ENCODE assay signal across 27 mouse cellular contexts in genomic region chr7:15931635-15932034, GRCm38 (mm10). TPM values are rescaled to one million over a fixed set of nuclear protein-coding genes. Genes with fewer than 3 reads are reported as not detected.
DNase-seq lines count a peak whose midpoint lies in the region; ATAC-seq and TF ChIP-seq lines count a peak whose summit lies in the region.
"Had no signal": no experiment of that assay in that cellular context is flagged by ENCODE, and none has a peak within 500 bp of the region (broad histone marks: within the 10 kb centered on the region; RNA-seq: fewer than 3 reads in every experiment).

No protein-coding gene starts in this region.

- H3K36me3 ChIP-seq in heart, embryonic 14.5 days (ENCODE audit: control insufficient read depth, insufficient read depth, low read length), result peaks cover 11% of the 10 kb centered on the region
- no peaks in the 10 kb centered on the region for H3K36me3 ChIP-seq in kidney, adult 2 months (ENCODE audit: control insufficient read depth, insufficient read depth, low read length)
- H3K36me3 ChIP-seq in myocyte (ENCODE audit: control insufficient read depth, insufficient read depth), result peaks cover 1% of the 10 kb centered on the region

- intact Hi-C loops in heart, postnatal 10 days (cut with DNase I), result loop anchor here (2.0 kb wide), 2 partner anchors 13 to 43 kb away; no protein-coding TSS in a partner anchor
- intact Hi-C loops in heart, postnatal 14 days (cut with DNase I), result loop anchor here (2.0 to 5.0 kb wide), 3 partner anchors 13 to 116 kb away; partner anchors contain the start of genes Bicra and Ehd2

- no peak overlapping the region for H3ac ChIP-seq in myocyte (ENCODE audit: control insufficient read depth, insufficient read length)

- H3K27ac ChIP-seq in heart, embryonic 14.5 days (replicated peaks in 1 of 2; ENCODE audit: control insufficient read depth in 1 of 2, insufficient read depth in 1 of 2, low read depth in 2 of 2, low read length in 2 of 2), result peak overlapping the region; percentile 57 to 75; a peak in 3 of 4 replicates
- no peak overlapping the region for H3K27ac ChIP-seq in kidney, adult 2 months (ENCODE audit: insufficient read depth, low read depth, low read length)
- H3K27ac ChIP-seq: embryonic facial prominence, embryonic 13.5 days; forebrain, embryonic 12.5 days; hindbrain, embryonic 12.5 days had no signal

- peak; percentile 91 for DNase-seq in heart, adult 11 months
- DNase-seq in heart, postnatal 10 days, result no peak
- no peak for DNase-seq in heart, postnatal 14 days
- peak; percentile 15 for DNase-seq in kidney, adult 2 months
- DNase-seq in kidney, adult 11 months, result no peak
- no peak for DNase-seq in thymus, postnatal 36 days
- DNase-seq: adrenal gland, postnatal 14 days; cerebellum, adult 18-20 months; cerebellum, adult 9-11 months; cerebellum, postnatal 36 days; gastrocnemius, postnatal 25 days had no signal

- H3K4me1 ChIP-seq in heart, embryonic 14.5 days (ENCODE audit: control insufficient read depth in 2 of 2, insufficient read depth in 2 of 2, low read length in 2 of 2), result peaks cover 3 to 5% of the 10 kb centered on the region in 2 experiments; a peak in 3 of 4 replicates
- H3K4me1 ChIP-seq in kidney, adult 2 months (ENCODE audit: control insufficient read depth, insufficient read depth, low read length), result no peaks in the 10 kb centered on the region
- H3K4me1 ChIP-seq: forebrain, embryonic 12.5 days; hindbrain, embryonic 12.5 days had no signal

- H3K79me2 ChIP-seq in myocyte (ENCODE audit: control insufficient read depth, insufficient read depth), result no peaks in the 10 kb centered on the region

- H3K9me3 ChIP-seq in heart, embryonic 14.5 days (ENCODE audit: control insufficient read depth, low read length), result no peaks in the 10 kb centered on the region
- H3K9me3 ChIP-seq: forebrain, embryonic 12.5 days; hindbrain, embryonic 12.5 days had no signal

- no peak overlapping the region for H3K4me3 ChIP-seq in heart, embryonic 14.5 days (ENCODE audit: control insufficient read depth in 1 of 2, insufficient read depth in 1 of 2, low read depth in 1 of 2, low read length in 2 of 2)
- H3K4me3 ChIP-seq in kidney, adult 2 months (ENCODE audit: insufficient read depth, low read depth, low read length), result no peak overlapping the region
- H3K4me3 ChIP-seq in myocyte, result no peak overlapping the region
- H3K4me3 ChIP-seq: embryonic facial prominence, embryonic 13.5 days; forebrain, embryonic 12.5 days; hindbrain, embryonic 12.5 days had no signal

- peak overlapping the region; percentile 42 for H3K4me2 ChIP-seq in heart, embryonic 14.5 days (ENCODE audit: low read length)
- H3K4me2 ChIP-seq in myocyte (ENCODE audit: low read depth), result peak overlapping the region; percentile 56
- H3K4me2 ChIP-seq: embryonic facial prominence, embryonic 13.5 days; forebrain, embryonic 12.5 days; hindbrain, embryonic 12.5 days had no signal

- no peak for TF ChIP-seq CTCF in kidney, adult 2 months (conservative IDR thresholded peaks at IDR 0.05; ENCODE audit: insufficient read depth, insufficient read length, low read depth, low read length)

- no peak for ATAC-seq in heart, embryonic 14.5 days (ENCODE audit: insufficient number of reproducible peaks, insufficient read depth, low FRiP score, low read depth)
- ATAC-seq: activated CD4-positive, CD25-positive, alpha-beta regulatory T cell, adult 4 months; forebrain, embryonic 16.5 days; hindbrain, embryonic 16.5 days; inflammation-experienced regulatory T-cells, adult 6 months; intestine, postnatal 0 days; Patski had no signal

- H3K9ac ChIP-seq in heart, embryonic 14.5 days (ENCODE audit: low read length), result 0 out of 2 replicates have a peak overlapping the region, but pooled peaks have one; percentile 21
- H3K9ac ChIP-seq: embryonic facial prominence, embryonic 13.5 days; forebrain, embryonic 12.5 days; hindbrain, embryonic 12.5 days had no signal

- no peaks in the 10 kb centered on the region for H3K27me3 ChIP-seq in heart, embryonic 14.5 days (ENCODE audit: control insufficient read depth, insufficient read depth, low read length)
- H3K27me3 ChIP-seq in kidney, adult 2 months (replicated peaks; ENCODE audit: control insufficient read depth, insufficient read depth, low read length), result no peaks in the 10 kb centered on the region
- no peaks in the 10 kb centered on the region for H3K27me3 ChIP-seq in myocyte (ENCODE audit: control insufficient read depth, insufficient read depth, insufficient read length)
- H3K27me3 ChIP-seq: embryonic facial prominence, embryonic 13.5 days; forebrain, embryonic 12.5 days; hindbrain, embryonic 12.5 days; Patski had no signal

- TF ChIP-seq POLR2A in kidney, adult 2 months (IDR thresholded peaks at IDR 0.05; ENCODE audit: low read depth, low read length), result no peak
- no peak for TF ChIP-seq POLR2A in myocyte (IDR thresholded peaks at IDR 0.05; ENCODE audit: insufficient read length, low read depth)

- WGBS in heart, embryonic 14.5 days, result 34% methylated on average over 3 of the region's 3 CpGs
- 51% methylated on average over 3 of the region's 3 CpGs for WGBS in kidney, adult 2 months

TF ChIP-seq in myocyte, 11 proteins besides CTCF, POLR2A, EP300 and RAD21:
- TF ChIP-seq USF1 (IDR thresholded peaks at IDR 0.05; ENCODE audit: low read depth) (no peak), E2F4 (IDR thresholded peaks at IDR 0.05; ENCODE audit: insufficient read depth) (no peak), MYOG (IDR thresholded peaks at IDR 0.05; ENCODE audit: control insufficient read depth in 1 of 3, insufficient read depth in 1 of 3, insufficient read length in 2 of 3, low read depth in 2 of 3) (no peak), TCF12 (IDR thresholded peaks at IDR 0.05; ENCODE audit: insufficient read depth, poor library complexity, severe bottlenecking) (no peak)

RNA-seq across cellular contexts. Expression of gene Selenow, which starts 9.4 kb away (rescaled TPM):
- 100 to 1,000 TPM; 184 to 195 TPM for total RNA-seq in heart, postnatal 10 days (2021)
- 828 and 831 TPM in 2 replicates for polyA plus RNA-seq in heart, embryonic 14.5 days (2014; fragmentation: Nextera tagmentation; extraction: Ambion mirVana)
- total RNA-seq in heart, postnatal 14 days (2021), result 100 to 1,000 TPM; 149 to 162 TPM
- 236 and 288 TPM in 2 replicates for polyA plus RNA-seq in kidney, adult 2 months (2012; rRNA removed)
- 507 TPM for polyA plus RNA-seq in myocyte (2012; fragmentation: generic; extraction: Trizol)

RNA-seq across cellular contexts. Expression of gene Nop53, which starts 14.2 kb away (rescaled TPM):
- total RNA-seq in heart, postnatal 10 days (2021), result 100 to 1,000 TPM; 152 to 153 TPM
- polyA plus RNA-seq in heart, embryonic 14.5 days (2014; fragmentation: Nextera tagmentation; extraction: Ambion mirVana), result 120 and 121 TPM in 2 replicates
- 100 to 1,000 TPM; 129 to 137 TPM for total RNA-seq in heart, postnatal 14 days (2021)
- polyA plus RNA-seq in kidney, adult 2 months (2012; rRNA removed), result 87.9 and 88.9 TPM in 2 replicates
- polyA plus RNA-seq in myocyte (2012; fragmentation: generic; extraction: Trizol), result 270 TPM

RNA-seq across cellular contexts. Expression of gene Ehd2, which starts 35.7 kb away (rescaled TPM):
- 100 to 1,000 TPM; 224 to 236 TPM for total RNA-seq in heart, postnatal 10 days (2021)
- 37.4 and 43.5 TPM in 2 replicates for polyA plus RNA-seq in heart, embryonic 14.5 days (2014; fragmentation: Nextera tagmentation; extraction: Ambion mirVana)
- total RNA-seq in heart, postnatal 14 days (2021), result 100 to 1,000 TPM; 172 to 182 TPM
- polyA plus RNA-seq in kidney, adult 2 months (2012; rRNA removed), result 30.2 and 33.7 TPM in 2 replicates
- polyA plus RNA-seq in myocyte (2012; fragmentation: generic; extraction: Trizol), result 104 TPM
- total RNA-seq: granulocyte monocyte progenitor cell, adult 5-6 weeks had no signal

RNA-seq across cellular contexts. Expression of gene Crxos, which starts 49.2 kb away (rescaled TPM):
- total RNA-seq in heart, postnatal 10 days (2021), result not detected
- polyA plus RNA-seq in heart, embryonic 14.5 days (2014; fragmentation: Nextera tagmentation; extraction: Ambion mirVana), result not detected in 2 replicates
- total RNA-seq in heart, postnatal 14 days (2021), result not detected
- polyA plus RNA-seq in kidney, adult 2 months (2012; rRNA removed), result not detected in 2 replicates
- polyA plus RNA-seq in myocyte (2012; fragmentation: generic; extraction: Trizol), result not detected
- total RNA-seq: adrenal gland, postnatal 14 days; gastrocnemius, postnatal 25 days; granulocyte monocyte progenitor cell, adult 5-6 weeks; MEL had no signal
- polyA plus RNA-seq: activated CD4-positive, CD25-positive, alpha-beta regulatory T cell, adult 4 months; C2C12; embryonic facial prominence, embryonic 13.5 days; forebrain, embryonic 12.5 days; forebrain, embryonic 16.5 days; hindbrain, embryonic 12.5 days; hindbrain, embryonic 16.5 days; inflammation-experienced regulatory T-cells, adult 6 months; intestine, postnatal 0 days; kidney, embryonic 14.5 days; Patski had no signal

RNA-seq across cellular contexts. Expression of gene Crx, which starts 51.9 kb away (rescaled TPM):
- total RNA-seq in heart, postnatal 10 days (2021), result not detected
- not detected in 2 replicates for polyA plus RNA-seq in heart, embryonic 14.5 days (2014; fragmentation: Nextera tagmentation; extraction: Ambion mirVana)
- not detected for total RNA-seq in heart, postnatal 14 days (2021)
- polyA plus RNA-seq in kidney, adult 2 months (2012; rRNA removed), result not detected in 2 replicates
- polyA plus RNA-seq in myocyte (2012; fragmentation: generic; extraction: Trizol), result not detected
- total RNA-seq: adrenal gland, adult 18-20 months; adrenal gland, postnatal 14 days; gastrocnemius, postnatal 25 days; granulocyte monocyte progenitor cell, adult 5-6 weeks; MEL had no signal
- polyA plus RNA-seq: activated CD4-positive, CD25-positive, alpha-beta regulatory T cell, adult 4 months; C2C12; embryonic facial prominence, embryonic 13.5 days; forebrain, embryonic 12.5 days; forebrain, embryonic 16.5 days; hindbrain, embryonic 12.5 days; hindbrain, embryonic 16.5 days; inflammation-experienced regulatory T-cells, adult 6 months; intestine, postnatal 0 days; kidney, embryonic 14.5 days; Patski had no signal

Comparison
In these comparisons a context has a peak if more than half of its experiments do, and no peak if none do; other contexts are left out.
1. DNase-seq: peak in heart, adult 11 months (single experiment) and kidney, adult 2 months (single experiment); none in heart, postnatal 10 days (0 of 2), heart, postnatal 14 days (0 of 2), kidney, adult 11 months (single experiment) and thymus, postnatal 36 days (0 of 2).